Mouse (Mus musculus): ENCODE data around the gene Spen.

The Spen gene

GRCm38 (mm10) chr4:141474431-141474830 is 64.0 kb downstream of the Spen start:
- no peak for DNase-seq (ENCODE audit: low read depth, low spot score)

- DNase-seq (ENCODE audit: low read depth, low spot score), result no peak
Observed at GRCm38 (mm10) chr4:141472641-141473321, 65.6 kb downstream of the Spen start.

- DNase-seq (ENCODE audit: low read depth, low spot score), result no peak
Observed at GRCm38 (mm10) chr4:141471491-141471890, 66.9 kb downstream of the Spen start.

- no peak for DNase-seq (ENCODE audit: low read depth, low spot score)
Observed at GRCm38 (mm10) chr4:141469343-141469742, 69.1 kb downstream of the Spen start.

GRCm38 (mm10) chr4:141468576-141468975 is 69.8 kb downstream of the Spen start:
- DNase-seq (ENCODE audit: low read depth, low spot score), result no peak

- DNase-seq (ENCODE audit: low read depth, low spot score), result no peak
Observed at GRCm38 (mm10) chr4:141467581-141467927, 70.8 kb downstream of the Spen start.

- no peak for DNase-seq (ENCODE audit: low read depth, low spot score)
Observed at GRCm38 (mm10) chr4:141466844-141467580, 71.4 kb downstream of the Spen start.

GRCm38 (mm10) chr4:141466289-141466795 is 72.1 kb downstream of the Spen start:
- no peak for DNase-seq (ENCODE audit: low read depth, low spot score)

GRCm38 (mm10) chr4:141465512-141466288 is 72.7 kb downstream of the Spen start:
- no peak for DNase-seq (ENCODE audit: low read depth, low spot score)

- no peak for DNase-seq (ENCODE audit: low read depth, low spot score)
Observed at GRCm38 (mm10) chr4:141464722-141465121, 73.7 kb downstream of the Spen start.

GRCm38 (mm10) chr4:141463472-141463871 is 74.9 kb downstream of the Spen start:
- no peak for DNase-seq (ENCODE audit: low read depth, low spot score)

GRCm38 (mm10) chr4:141461576-141461975 is 76.8 kb downstream of the Spen start:
- DNase-seq (ENCODE audit: low read depth, low spot score), result no peak

GRCm38 (mm10) chr4:141461088-141461487 is 77.3 kb downstream of the Spen start:
- DNase-seq (ENCODE audit: low read depth, low spot score), result no peak

- DNase-seq (ENCODE audit: low read depth, low spot score), result no peak
Observed at GRCm38 (mm10) chr4:141460481-141460880, 77.9 kb downstream of the Spen start.

GRCm38 (mm10) chr4:141459766-141460165 is 78.6 kb downstream of the Spen start:
- DNase-seq (ENCODE audit: low read depth, low spot score), result no peak

- DNase-seq (ENCODE audit: low read depth, low spot score), result no peak
Observed at GRCm38 (mm10) chr4:141458888-141459287, 79.5 kb downstream of the Spen start.

- no peak for DNase-seq (ENCODE audit: low read depth, low spot score)
Observed at GRCm38 (mm10) chr4:141458236-141458635, 80.2 kb downstream of the Spen start.

- DNase-seq (ENCODE audit: low read depth, low spot score), result no peak
Observed at GRCm38 (mm10) chr4:141456193-141456938, 82.0 kb downstream of the Spen start.

- no peak for DNase-seq (ENCODE audit: low read depth, low spot score)
Observed at GRCm38 (mm10) chr4:141455526-141455925, 82.9 kb downstream of the Spen start.

GRCm38 (mm10) chr4:141454581-141455350 is 83.6 kb downstream of the Spen start:
- DNase-seq (ENCODE audit: low read depth, low spot score), result no peak
